In genomic region chr6:50647656-50648055, GRCm38 (mm10) we compare ENCODE assay signal across 22 mouse cellular contexts. TPM values are rescaled to one million over a fixed set of nuclear protein-coding genes. Genes with fewer than 3 reads are reported as not detected.
DNase-seq lines count a peak whose midpoint lies in the region; TF ChIP-seq lines count a peak whose summit lies in the region.
"Had no signal": no experiment of that assay in that cellular context is flagged by ENCODE, and none has a peak within 500 bp of the region (broad histone marks: within the 10 kb centered on the region; RNA-seq: fewer than 3 reads in every experiment).

No protein-coding gene starts in this region.

- TF ChIP-seq CTCF in gastrocnemius, adult 2 months (IDR thresholded peaks at IDR 0.05) = no peak

- intact Hi-C loops in gastrocnemius, adult 2 months (cut with DNase I) = no loop called here

- no peak overlapping the region for H3K27ac ChIP-seq in gastrocnemius, adult 2 months
- H3K27ac ChIP-seq: embryonic facial prominence, embryonic 13.5 days; forebrain, embryonic 13.5 days; heart, embryonic 13.5 days; hindbrain, embryonic 12.5 days had no signal

- no peak overlapping the region for H3K4me3 ChIP-seq in gastrocnemius, adult 2 months
- H3K4me3 ChIP-seq: embryonic facial prominence, embryonic 13.5 days; forebrain, embryonic 13.5 days; heart, embryonic 13.5 days; hindbrain, embryonic 12.5 days had no signal

- DNase-seq in kidney, adult 18-20 months = peak; percentile 69
- DNase-seq in kidney, postnatal 4 days = no peak
- peak; percentile 95 for DNase-seq in kidney, adult 9 months
- DNase-seq in kidney, postnatal 10 days = peak; percentile 26
- no peak for DNase-seq in yolk sac, embryonic 10.5 days (ENCODE audit: low spot score)
- no peak for DNase-seq in gastrocnemius, adult 2 months
- no peak for DNase-seq in ovary, adult 18-20 months (ENCODE audit: low spot score)
- DNase-seq: adrenal gland, postnatal 14 days; cerebellum, adult 11-12 months; cerebellum, adult 9-10 months; cerebellum, postnatal 25 days; forebrain, postnatal 0 days; gastrocnemius, postnatal 25 days; heart, postnatal 4 days had no signal

RNA-seq across cellular contexts. Expression of gene Npvf, which starts 6.6 kb away (rescaled TPM):
- total RNA-seq in gastrocnemius, adult 2 months (2021) = not detected
- total RNA-seq: adrenal gland, adult 18-20 months; adrenal gland, postnatal 14 days; CH12.LX; gastrocnemius, adult 18-20 months; gastrocnemius, postnatal 25 days; granulocyte monocyte progenitor cell, adult 5-6 weeks had no signal

RNA-seq across cellular contexts. Expression of gene 4921507P07Rik, which starts 51.2 kb away (rescaled TPM):
- under 1 TPM; 0.31 to 0.69 TPM for total RNA-seq in gastrocnemius, adult 2 months (2021)
- total RNA-seq: CH12.LX had no signal

Comparison
In these comparisons a context has a peak if more than half of its experiments do, and no peak if none do; other contexts are left out.
1. DNase-seq: peak in kidney, adult 18-20 months (single experiment), kidney, adult 9 months (single experiment) and kidney, postnatal 10 days (single experiment); none in kidney, postnatal 4 days (0 of 2), yolk sac, embryonic 10.5 days (single experiment), gastrocnemius, adult 2 months (single experiment) and ovary, adult 18-20 months (single experiment).